Comparison of ENCODE assay signal across 7 mouse cellular contexts in genomic region chr17:29045741-29046530, GRCm38 (mm10). TPM values are rescaled to one million over a fixed set of nuclear protein-coding genes. Genes with fewer than 3 reads are reported as not detected.
DNase-seq lines count a peak whose midpoint lies in the region; ATAC-seq and TF ChIP-seq lines count a peak whose summit lies in the region.

No protein-coding gene starts in this region.

- no peak overlapping the region for H3K9ac ChIP-seq in hindbrain, postnatal 0 days (replicated peaks; ENCODE audit: low read length)
- H3K9ac ChIP-seq in liver, postnatal 0 days (replicated peaks): no peak overlapping the region

- DNase-seq in spleen, postnatal 4 days (ENCODE audit: low spot score in 2 of 2): peak; percentile 55 to 73
- no peak for DNase-seq in spleen, postnatal 14 days (ENCODE audit: low spot score in 2 of 2)
- peak; percentile 82 to 87 for DNase-seq in cerebellum, postnatal 14 days
- DNase-seq in hindbrain, postnatal 0 days (ENCODE audit: low spot score): peak; percentile 42
- peak; percentile 75 for DNase-seq in liver, postnatal 0 days
- DNase-seq in urinary bladder, postnatal 14 days (ENCODE audit: low spot score): peak; percentile 67
- DNase-seq in embryo, embryonic 9.5 days (ENCODE audit: extremely low spot score): no peak

- no peaks in the 10 kb centered on the region for H3K9me3 ChIP-seq in hindbrain, postnatal 0 days (ENCODE audit: low read length)
- H3K9me3 ChIP-seq in liver, postnatal 0 days (ENCODE audit: low read length): no peaks in the 10 kb centered on the region

- peak; percentile 30; the same call in 1 of the 2 replicates for ATAC-seq in hindbrain, postnatal 0 days
- ATAC-seq in liver, postnatal 0 days: peak; percentile 68

- H3K36me3 ChIP-seq in hindbrain, postnatal 0 days (ENCODE audit: insufficient read depth, low read length): peaks cover 38% of the 10 kb centered on the region
- H3K36me3 ChIP-seq in liver, postnatal 0 days (replicated peaks; ENCODE audit: insufficient read depth, low read length): peaks cover 54% of the 10 kb centered on the region

- no peak for TF ChIP-seq EP300 in liver, postnatal 0 days (IDR thresholded peaks at IDR 0.05; ENCODE audit: low read depth)

- no peak for TF ChIP-seq CTCF in hindbrain, postnatal 0 days (IDR thresholded peaks at IDR 0.05; ENCODE audit: low read depth)
- no peak for TF ChIP-seq CTCF in liver, postnatal 0 days (IDR thresholded peaks at IDR 0.05; ENCODE audit: low read depth)

- H3K27me3 ChIP-seq in hindbrain, postnatal 0 days (ENCODE audit: insufficient read depth, low read length): no peaks in the 10 kb centered on the region
- no peaks in the 10 kb centered on the region for H3K27me3 ChIP-seq in liver, postnatal 0 days (ENCODE audit: insufficient read depth, low read length)

- no peak overlapping the region for H3K4me3 ChIP-seq in hindbrain, postnatal 0 days (ENCODE audit: low read length)
- no peak overlapping the region for H3K4me3 ChIP-seq in liver, postnatal 0 days (ENCODE audit: low read depth, low read length)

- no peak overlapping the region for H3K4me2 ChIP-seq in hindbrain, postnatal 0 days (ENCODE audit: low read depth, low read length)
- H3K4me2 ChIP-seq in liver, postnatal 0 days (ENCODE audit: low read depth, low read length): no peak overlapping the region

- WGBS in hindbrain, postnatal 0 days: 49% methylated on average over 12 of the region's 12 CpGs
- 57% methylated on average over 12 of the region's 12 CpGs for WGBS in liver, postnatal 0 days (ENCODE audit: insufficient replicate concordance)

- 0 out of 2 replicates have a peak overlapping the region, but pooled peaks have one; percentile 26 for H3K27ac ChIP-seq in hindbrain, postnatal 0 days
- H3K27ac ChIP-seq in liver, postnatal 0 days (ENCODE audit: low read depth): peak overlapping the region; percentile 66

- no peaks in the 10 kb centered on the region for H3K4me1 ChIP-seq in hindbrain, postnatal 0 days (ENCODE audit: insufficient read depth, low read length)
- peaks cover 26% of the 10 kb centered on the region for H3K4me1 ChIP-seq in liver, postnatal 0 days (ENCODE audit: insufficient read depth)

RNA-seq across cellular contexts. Expression of gene Srsf3, which starts 13.5 kb away (rescaled TPM):
- total RNA-seq in hindbrain, postnatal 0 days (2014; rRNA removed): 139 and 147 TPM in 2 replicates
- 298 and 315 TPM in 2 replicates for polyA plus RNA-seq in hindbrain, postnatal 0 days (2015; fragmentation: Nextera tagmentation; extraction: Ambion mirVana)
- polyA plus RNA-seq in liver, postnatal 0 days (2015; fragmentation: Nextera tagmentation; extraction: Ambion mirVana): 163 and 166 TPM in 2 replicates

RNA-seq across cellular contexts. Expression of gene Stk38, which starts 38.1 kb away (rescaled TPM):
- total RNA-seq in hindbrain, postnatal 0 days (2014; rRNA removed): 56.2 and 58.7 TPM in 2 replicates
- polyA plus RNA-seq in hindbrain, postnatal 0 days (2015; fragmentation: Nextera tagmentation; extraction: Ambion mirVana): 52.7 and 60.8 TPM in 2 replicates
- polyA plus RNA-seq in liver, postnatal 0 days (2015; fragmentation: Nextera tagmentation; extraction: Ambion mirVana): 32.6 and 34.5 TPM in 2 replicates

RNA-seq across cellular contexts. Expression of gene Cdkn1a, which starts 44.8 kb away (rescaled TPM):
- 48.9 and 50.0 TPM in 2 replicates for total RNA-seq in hindbrain, postnatal 0 days (2014; rRNA removed)
- 242 and 257 TPM in 2 replicates for polyA plus RNA-seq in hindbrain, postnatal 0 days (2015; fragmentation: Nextera tagmentation; extraction: Ambion mirVana)
- 42.4 and 58.1 TPM in 2 replicates for polyA plus RNA-seq in liver, postnatal 0 days (2015; fragmentation: Nextera tagmentation; extraction: Ambion mirVana)

Comparison
In these comparisons a context has a peak if more than half of its experiments do, and no peak if none do; other contexts are left out.
1. DNase-seq: peak in spleen, postnatal 4 days (2 of 2), cerebellum, postnatal 14 days (2 of 2), hindbrain, postnatal 0 days (single experiment), liver, postnatal 0 days (single experiment) and urinary bladder, postnatal 14 days (single experiment); none in spleen, postnatal 14 days (0 of 2) and embryo, embryonic 9.5 days (single experiment).